Mouse (Mus musculus) stomach, postnatal 0 days (tissue): ENCODE data around the gene Dennd5b. TPM values are rescaled to one million over a fixed set of nuclear protein-coding genes. Genes with fewer than 3 reads are reported as not detected.
A peak's percentile ranks its signal among the peaks of the same experiment; 100 is the strongest.

Experiments used
- ATAC-seq: fragments of 200-750 bp; cut with Nextera tagmentation; 2 replicates; pipeline ENCODE4 v1.8.0; 2017; ENCODE audit not compliant: low FRiP score, low TSS enrichment
- DNase-seq: peaks from one replicate; pipeline ENCODE4 v3.0.0-alpha.2; 2016; ENCODE audit warnings: low spot score
- H3K27ac ChIP-seq: fragments of 300-500 bp; sonication (generic); replicated peaks from 2 replicates; pipeline ENCODE4 v1.5.1; 2014; ENCODE audit warnings: mild to moderate bottlenecking, control low read depth
- H3K27me3 ChIP-seq: fragments of 300-500 bp; sonication (generic); 2 replicates; pipeline ENCODE4 v1.6.1; 2014; ENCODE audit warnings: low read length; ENCODE audit not compliant: control insufficient read depth, insufficient read depth
- H3K36me3 ChIP-seq: fragments of 300-500 bp; sonication (generic); 2 replicates; pipeline ENCODE4 v1.6.1; 2014; ENCODE audit warnings: low read length, mixed read lengths; ENCODE audit not compliant: control insufficient read depth, insufficient read depth
- H3K4me1 ChIP-seq: fragments of 300-500 bp; sonication (generic); replicated peaks from 2 replicates; pipeline ENCODE4 v1.6.1; 2014; ENCODE audit warnings: antibody characterized with exemption; ENCODE audit not compliant: control insufficient read depth, insufficient read depth
- H3K4me2 ChIP-seq: fragments of 300-500 bp; sonication (generic); replicated peaks from 2 replicates; pipeline ENCODE4 v1.6.1; 2014; ENCODE audit warnings: low read depth, mild to moderate bottlenecking, control low read depth, moderate library complexity
- H3K4me3 ChIP-seq: fragments of 300-500 bp; sonication (generic); 2 replicates; pipeline ENCODE4 v1.5.1; 2014; ENCODE audit warnings: low read depth, low read length, control low read depth
- H3K9ac ChIP-seq: fragments of 300-500 bp; sonication (generic); 2 replicates; pipeline ENCODE4 v1.6.1; 2014; ENCODE audit warnings: mild to moderate bottlenecking, low read length, control low read depth, mixed read lengths
- H3K9me3 ChIP-seq: fragments of 300-500 bp; sonication (generic); 2 replicates; pipeline ENCODE4 v1.6.1; 2016; ENCODE audit warnings: low read length; ENCODE audit not compliant: control insufficient read depth
- CTCF ChIP-seq: IDR thresholded peaks from 2 replicates; pipeline ENCODE4 v1.5.1; 2016; ENCODE audit warnings: antibody characterized with exemption, low read depth, mild to moderate bottlenecking, moderate library complexity
- EP300 ChIP-seq: optimal IDR thresholded peaks from 2 replicates; pipeline ENCODE3; 2016; ENCODE audit warnings: antibody characterized with exemption
- WGBS: fragments of 180-500 bp; shearing (Covaris S2); extraction: QIAGEN DNeasy Blood & Tissue Kit; methylation state at CpG from one replicate; pipeline ENCODE4 v1.1.7; 2014; 5-methylcytosine and 5-hydroxymethylcytosine counted together
- polyA plus RNA-seq: library from polyadenylated mRNA; unstranded; fragments of >200 nt; fragmentation: Nextera tagmentation; extraction: Ambion mirVana; gene quantifications from 2 replicates; pipeline ENCODE4 v1.2.1, GENCODE M21; 2015

The Dennd5b gene
- polyA plus RNA-seq, 1 experiment from 2014 or later: 1.7 TPM

GRCm38 (mm10) chr6:148972059-148972848 lies 129.2 kb downstream of the Dennd5b start:
- H3K27ac ChIP-seq: no peak overlapping the region; the same call in 1 of the 2 replicates
- H3K4me2 ChIP-seq: no peak overlapping the region
- DNase-seq: no peak
- H3K4me1 ChIP-seq: peaks cover 3% of the 10 kb centered on the region; the same call in 1 of the 2 replicates
- H3K9me3 ChIP-seq: no peaks in the 10 kb centered on the region
- no peak overlapping the region for H3K9ac ChIP-seq
- no peak overlapping the region for H3K4me3 ChIP-seq
- no peak for ATAC-seq
- H3K36me3 ChIP-seq: no peaks in the 10 kb centered on the region
- WGBS: 37% methylated on average over 9 of the region's 9 CpGs
- TF ChIP-seq EP300: no peak
- TF ChIP-seq CTCF: no peak
- H3K27me3 ChIP-seq: no peaks in the 10 kb centered on the region

DNA sequence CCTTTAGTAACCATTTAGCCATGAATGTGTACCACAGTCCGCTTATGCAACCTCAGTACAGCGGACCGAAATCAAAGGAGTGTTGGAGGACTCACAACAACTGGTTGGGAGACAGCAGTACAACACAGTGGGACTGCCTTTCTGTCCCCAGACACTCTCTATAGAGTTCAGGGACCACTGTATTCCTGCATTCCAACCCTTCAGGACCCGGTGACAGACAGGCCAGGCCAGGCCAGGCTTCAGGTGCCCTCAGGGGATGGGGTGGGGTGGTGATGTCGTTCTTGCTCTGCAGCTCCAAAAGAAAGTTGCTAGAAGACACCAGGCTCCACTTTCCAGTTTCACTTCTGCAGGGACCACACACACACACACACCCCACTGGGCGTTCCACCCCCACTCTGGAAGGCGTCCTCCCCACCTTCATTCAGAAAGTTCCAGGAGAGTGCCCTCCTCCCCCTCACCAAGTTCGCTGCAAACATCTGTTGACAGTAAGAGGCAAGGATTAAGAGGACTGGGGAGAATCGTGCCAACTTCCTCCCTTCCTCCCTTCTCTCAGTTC lies 130.0 kb downstream of the Dennd5b start:
- ATAC-seq (no peak), DNase-seq (peak; percentile 20)
- Histone ChIP-seq H3K4me1 (peaks cover 3% of the 10 kb centered on the region; the same call in 1 of the 2 replicates), H3K9ac (0 out of 2 replicates have a peak overlapping the region, but pooled peaks have one; percentile 18), H3K36me3 (no peaks in the 10 kb centered on the region), H3K27me3 (no peaks in the 10 kb centered on the region), H3K27ac (no peak overlapping the region), H3K4me3 (no peak overlapping the region), H3K4me2 (peak overlapping the region; percentile 23; the same call in 1 of the 2 replicates), H3K9me3 (no peaks in the 10 kb centered on the region)
- WGBS: 32% methylated on average over 9 of the region's 9 CpGs
- TF ChIP-seq CTCF: no peak
- no peak for TF ChIP-seq EP300

DNA sequence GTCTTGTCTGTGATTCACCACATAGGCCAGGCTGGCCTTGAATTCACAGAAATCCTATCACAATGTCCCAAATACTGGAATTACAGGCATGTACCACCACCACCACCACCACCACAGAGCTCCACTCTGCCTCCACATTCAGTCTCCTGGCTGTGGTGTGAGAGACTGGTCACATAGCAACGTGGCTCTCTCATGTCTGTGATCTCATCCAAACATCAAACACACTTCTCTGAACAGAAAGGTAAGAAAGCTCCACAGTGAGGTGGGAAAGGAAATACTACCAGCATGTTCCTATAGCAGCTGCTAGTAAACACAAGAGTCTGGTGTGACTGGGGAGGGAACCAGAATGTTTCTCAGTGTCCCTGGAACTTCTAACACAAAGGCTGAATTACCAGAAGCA lies 140.2 kb downstream of the Dennd5b start:
- no peak for DNase-seq
- WGBS: 18% methylated on average over 1 of the region's 1 CpGs
- ATAC-seq: peak; percentile 57; the same call in 1 of the 2 replicates

GRCm38 (mm10) chr6:148959540-148960238 lies 141.8 kb downstream of the Dennd5b start:
- TF ChIP-seq CTCF (no peak), EP300 (no peak)
- no peak for DNase-seq

More for the DNA sequence above, 140.2 kb downstream of the Dennd5b start:
- H3K9me3 ChIP-seq: no peaks in the 10 kb centered on the region
- no peak overlapping the region for H3K9ac ChIP-seq
- H3K4me2 ChIP-seq: no peak overlapping the region
- H3K4me3 ChIP-seq: no peak overlapping the region
- TF ChIP-seq CTCF (no peak), EP300 (no peak)
- no peaks in the 10 kb centered on the region for H3K36me3 ChIP-seq
- no peaks in the 10 kb centered on the region for H3K4me1 ChIP-seq
- no peaks in the 10 kb centered on the region for H3K27me3 ChIP-seq
- H3K27ac ChIP-seq: no peak overlapping the region

DNA sequence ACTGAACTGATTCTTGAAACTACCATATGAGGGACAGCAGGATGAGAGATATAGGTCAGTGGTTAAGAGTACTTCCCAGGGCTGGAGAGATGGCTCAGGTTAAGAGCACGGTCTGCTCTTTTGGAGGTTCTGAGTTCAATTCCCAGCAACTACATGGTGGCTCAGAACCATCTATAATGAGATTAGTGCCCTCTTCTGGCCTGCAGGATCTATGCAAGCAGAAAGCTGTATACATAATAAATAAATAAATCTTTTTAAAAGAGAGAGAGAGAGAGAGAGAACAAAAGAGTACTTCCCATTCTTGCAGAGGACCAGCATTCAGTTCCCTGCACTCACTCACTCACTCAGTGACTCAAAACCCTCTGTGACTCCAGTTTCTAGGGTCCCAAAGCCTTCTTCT lies 142.8 kb downstream of the Dennd5b start:
- no peaks in the 10 kb centered on the region for H3K36me3 ChIP-seq
- 100% methylated on average over 1 of the region's 1 CpGs for WGBS
- H3K9me3 ChIP-seq: no peaks in the 10 kb centered on the region
- no peaks in the 10 kb centered on the region for H3K4me1 ChIP-seq
- no peak overlapping the region for H3K4me3 ChIP-seq
- no peak overlapping the region for H3K9ac ChIP-seq
- DNase-seq (no peak), ATAC-seq (no peak)
- H3K27ac ChIP-seq: no peak overlapping the region
- H3K4me2 ChIP-seq: no peak overlapping the region
- TF ChIP-seq CTCF (peak; percentile 40), EP300 (no peak)
- H3K27me3 ChIP-seq: no peaks in the 10 kb centered on the region

More at GRCm38 (mm10) chr6:148959540-148960238, 141.8 kb downstream of the Dennd5b start:
- Histone ChIP-seq H3K4me3 (no peak overlapping the region), H3K9me3 (no peaks in the 10 kb centered on the region), H3K36me3 (no peaks in the 10 kb centered on the region), H3K9ac (no peak overlapping the region), H3K27me3 (no peaks in the 10 kb centered on the region), H3K4me1 (no peaks in the 10 kb centered on the region), H3K4me2 (no peak overlapping the region), H3K27ac (no peak overlapping the region)
- 32% methylated on average over 4 of the region's 4 CpGs for WGBS
- ATAC-seq: no peak
